Mouse (Mus musculus) cerebellum, postnatal 10 days (tissue): ENCODE measurements around the gene Map2k3.
A peak's percentile ranks its signal among the peaks of the same experiment; 100 is the strongest.
"Not testable (repeated sequence)": the region's sequence is repeated elsewhere in the genome, so short reads cannot be mapped to it uniquely, and the experiment has no call there.

Experiments
- DNase-seq, 2 experiments: peaks; one replicate each; pipeline ENCODE4 v3.0.0; 2021; ENCODE audit warnings: mixed read lengths in 2 of 2

The Map2k3 gene

GRCm38 (mm10) chr11:60931869-60932481 is at the start of gene Map2k3:
Map2k3 (plus strand) TSS chr11:60932033.
- DNase-seq: peak; percentile 98 to 99

DNA sequence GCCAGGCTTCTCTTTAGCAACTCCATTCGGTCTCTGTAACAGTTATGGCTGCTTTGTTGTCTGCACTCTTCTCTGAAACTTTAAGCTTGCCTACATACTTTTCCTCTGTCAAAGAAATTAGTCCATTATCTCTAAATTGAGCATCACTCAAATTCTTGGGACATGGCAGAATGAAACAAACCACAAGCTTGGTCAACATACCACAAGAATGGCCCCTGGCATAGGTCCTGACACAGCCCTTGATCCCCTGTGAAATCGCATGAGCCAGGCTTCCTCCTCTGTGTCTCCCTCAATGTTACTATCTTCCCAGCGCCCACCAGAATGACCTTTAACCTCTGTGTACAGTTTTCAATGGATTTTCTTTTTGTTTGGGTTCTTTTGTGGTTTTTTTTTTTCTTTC is 49.4 kb upstream of the Map2k3 start:
- no peak for DNase-seq

- not testable (repeated sequence) for DNase-seq
Measured at GRCm38 (mm10) chr11:60886986-60887385, 44.8 kb upstream of the Map2k3 start.

GRCm38 (mm10) chr11:60889861-60890260 is 42.0 kb upstream of the Map2k3 start:
- DNase-seq: no peak

DNA sequence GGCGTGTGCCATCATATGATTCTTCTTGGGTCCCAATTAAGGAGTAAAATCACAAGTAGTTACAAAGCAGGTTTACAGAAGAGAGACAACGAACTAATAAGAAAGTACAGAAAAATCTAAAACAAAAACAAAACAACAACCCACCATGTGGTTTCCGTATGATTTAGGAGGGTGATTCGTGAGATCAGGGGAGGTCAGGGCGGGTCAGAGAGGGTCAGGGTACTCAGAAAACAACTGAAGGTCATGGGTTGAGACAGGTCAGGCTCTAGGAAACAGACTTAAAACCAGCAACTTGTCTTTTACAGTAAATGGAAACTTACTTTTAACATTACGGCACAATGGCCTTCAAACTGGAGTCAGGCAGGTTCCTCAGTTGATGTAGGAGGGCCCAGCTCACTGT is 41.5 kb upstream of the Map2k3 start:
- DNase-seq: no peak

GRCm38 (mm10) chr11:60890744-60891143 is 41.1 kb upstream of the Map2k3 start:
- DNase-seq: no peak

GRCm38 (mm10) chr11:60895915-60896314 is 35.9 kb upstream of the Map2k3 start:
- no peak for DNase-seq

DNA sequence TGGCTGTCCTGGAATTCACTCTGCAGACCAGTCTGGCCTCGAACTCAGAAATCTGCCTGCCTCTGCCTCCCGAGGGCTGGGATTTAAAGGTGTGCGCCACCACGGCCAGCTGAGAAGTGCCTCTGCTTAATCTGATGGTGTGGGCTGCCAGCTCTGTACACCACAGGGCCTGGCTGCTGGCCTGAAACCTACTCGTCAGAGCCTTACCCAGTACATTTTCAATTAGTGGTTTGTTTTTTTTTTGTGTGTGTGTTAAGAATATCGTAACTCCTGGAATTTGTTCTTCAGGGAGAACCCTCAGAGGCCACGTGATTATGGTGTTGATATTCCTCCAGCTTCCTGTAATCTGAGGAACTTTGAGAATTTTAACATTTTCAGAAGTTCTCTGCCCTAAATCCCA is 29.8 kb upstream of the Map2k3 start:
- DNase-seq: no peak

DNA sequence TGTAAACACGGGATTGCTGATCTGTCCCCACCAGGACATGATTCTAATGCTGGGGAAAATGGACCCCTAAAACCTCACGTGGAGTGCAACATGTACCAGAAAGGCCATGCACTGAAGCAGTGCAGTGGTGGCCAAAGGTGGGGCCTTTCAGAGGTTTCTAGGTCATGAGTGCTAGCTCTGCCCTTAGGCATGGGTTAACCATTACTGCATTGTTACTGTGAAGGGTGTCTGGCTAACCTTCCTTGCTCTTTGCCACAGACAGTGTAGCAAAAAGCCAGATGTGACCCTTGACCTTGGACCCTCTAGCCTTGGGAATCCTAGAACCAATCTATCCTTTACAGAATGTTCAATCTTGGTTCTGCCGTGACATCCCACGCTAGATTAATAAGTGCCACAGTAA is 29.3 kb upstream of the Map2k3 start:
- DNase-seq: no peak

GRCm38 (mm10) chr11:60903661-60904061 is 28.2 kb upstream of the Map2k3 start:
- peak; percentile 30 to 33 for DNase-seq

GRCm38 (mm10) chr11:60905407-60906120 is 26.3 kb upstream of the Map2k3 start:
- peak; percentile 50 to 61 for DNase-seq

DNA sequence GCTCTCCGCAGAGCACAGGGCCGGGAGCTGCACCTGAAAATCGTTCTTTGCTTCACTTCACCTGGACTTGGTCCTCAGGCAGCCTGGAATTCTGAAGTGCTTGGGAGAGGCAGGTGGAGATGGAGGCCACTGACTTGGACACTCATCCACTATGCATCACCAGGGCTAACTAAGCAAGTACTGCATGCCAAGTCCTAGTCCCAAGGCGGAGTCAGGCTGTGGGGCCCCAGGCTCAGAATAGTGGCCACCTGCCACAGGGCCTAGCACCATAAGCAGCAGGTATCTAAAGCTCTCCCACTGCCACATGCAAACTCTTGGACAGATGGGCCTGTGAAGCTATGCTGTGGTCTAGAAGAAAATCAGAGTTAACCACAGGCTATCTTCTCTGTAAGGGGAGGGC is 25.4 kb upstream of the Map2k3 start:
- DNase-seq: no peak

DNA sequence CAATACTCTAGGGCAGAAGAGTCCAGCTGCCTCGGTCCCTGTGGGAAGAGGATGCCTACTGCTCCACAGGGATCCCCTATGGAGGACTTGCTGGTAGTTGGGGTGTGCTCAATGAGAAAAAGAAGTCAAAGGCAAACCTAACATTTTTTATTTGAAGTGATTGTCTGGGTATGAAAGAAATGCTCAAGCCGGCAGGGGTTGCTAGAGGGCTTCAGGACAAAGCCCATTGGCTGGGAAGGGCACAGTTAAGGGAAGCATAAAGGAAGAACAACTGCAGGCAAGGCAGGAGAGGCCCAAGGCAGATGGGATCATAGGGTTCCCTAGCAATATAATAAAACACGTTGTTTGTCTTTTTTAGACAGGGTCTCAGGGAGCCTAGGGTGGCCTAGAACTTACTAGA is 23.8 kb upstream of the Map2k3 start:
- no peak for DNase-seq

- peak in 1 of 2 experiments; percentile 26 for DNase-seq
Measured at GRCm38 (mm10) chr11:60909626-60910025, 22.2 kb upstream of the Map2k3 start.

- DNase-seq: peak in 1 of 2 experiments; percentile 30
Measured at GRCm38 (mm10) chr11:60912525-60912973, 19.3 kb upstream of the Map2k3 start.

GRCm38 (mm10) chr11:60913301-60914196 is 18.3 kb upstream of the Map2k3 start:
- peak; percentile 96 to 97 for DNase-seq

DNA sequence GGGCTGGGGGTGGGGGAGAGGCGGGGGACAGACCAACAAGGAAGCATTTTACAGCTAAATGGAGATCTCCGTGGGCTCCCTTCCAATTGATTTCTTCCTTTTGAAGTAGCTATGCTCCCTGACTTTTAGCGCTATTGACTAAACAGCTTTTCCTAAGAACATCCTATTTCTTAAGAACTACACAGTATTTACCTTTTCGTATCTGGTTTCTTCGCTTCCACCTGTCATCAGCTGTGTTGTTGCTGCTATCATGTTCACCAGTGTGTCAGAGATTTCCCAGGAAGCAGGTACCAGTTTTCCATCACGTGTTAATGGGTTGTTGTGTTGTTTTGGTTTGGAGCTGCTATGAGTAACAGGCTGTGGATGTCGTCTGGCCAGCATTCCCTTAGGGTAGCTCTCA is 17.3 kb upstream of the Map2k3 start, which contains the start of gene Natd1:
Gene Natd1, minus strand, starts transcription at position 260 of the 400 bp plus-strand sequence.
- DNase-seq: no peak

DNA sequence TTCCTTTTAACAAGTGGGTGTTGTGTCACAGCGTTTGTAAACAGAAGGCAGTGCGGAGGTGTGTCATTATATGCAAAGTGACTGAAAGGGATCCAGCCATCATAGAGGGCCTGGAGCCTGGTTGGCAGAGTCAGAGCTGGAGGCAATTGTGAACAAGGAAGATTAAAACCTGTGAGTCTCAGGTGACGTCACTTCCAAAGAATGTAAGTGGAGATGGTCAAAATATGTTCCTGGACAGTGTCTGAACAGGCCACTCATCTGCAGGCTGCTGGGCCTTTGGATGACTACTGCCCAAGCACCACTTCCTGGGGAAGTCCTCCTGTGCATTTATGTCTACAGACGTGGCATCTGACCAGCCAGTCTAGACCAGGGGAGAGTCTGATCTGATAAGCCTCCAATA is 16.6 kb upstream of the Map2k3 start:
- DNase-seq: no peak

GRCm38 (mm10) chr11:60920021-60920420 is 11.8 kb upstream of the Map2k3 start:
- no peak for DNase-seq

GRCm38 (mm10) chr11:60922195-60922594 is 9.6 kb upstream of the Map2k3 start:
- no peak for DNase-seq

DNA sequence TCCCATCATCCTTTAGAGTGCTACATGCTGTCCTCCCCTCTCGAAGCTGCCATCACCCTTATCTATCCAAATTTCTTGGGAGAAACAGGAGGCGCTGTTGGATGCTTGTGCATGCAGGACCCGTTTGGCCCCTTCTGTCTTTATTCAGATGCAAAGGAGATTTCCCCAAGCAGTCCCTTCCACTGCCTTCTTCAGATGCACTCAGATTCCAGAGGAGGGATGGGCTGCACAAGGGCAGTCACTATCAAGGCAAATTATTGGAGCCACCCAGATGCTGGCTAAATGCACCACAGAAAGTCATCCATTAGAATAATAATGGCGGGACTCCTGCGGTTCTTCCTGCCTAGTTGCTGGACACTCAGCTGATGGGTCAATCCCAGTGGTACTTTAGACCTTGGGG is 8.9 kb upstream of the Map2k3 start:
- DNase-seq: no peak

- DNase-seq: no peak
Measured at GRCm38 (mm10) chr11:60924498-60924897, 7.3 kb upstream of the Map2k3 start.

- no peak for DNase-seq
Measured at GRCm38 (mm10) chr11:60924981-60925380, 6.9 kb upstream of the Map2k3 start.
